Mouse (Mus musculus): ENCODE data around the gene Dap. TPM values are rescaled to one million over a fixed set of nuclear protein-coding genes. Genes with fewer than 3 reads are reported as not detected.

The Dap gene
- 29.0 and 31.9 TPM in 2 replicates for polyA plus RNA-seq (2016; fragmentation: Nextera tagmentation; extraction: Ambion mirVana)

- Histone ChIP-seq H3K9me3 (no peaks in the 10 kb centered on the region), H3K4me1 (peaks cover 24% of the 10 kb centered on the region), H3K4me3 (peak within 1 kb of the TSS; percentile 80), H3K27ac (peak within 1 kb of the TSS; percentile 92), H3K36me3 (replicated peaks) (no peaks in the 10 kb centered on the region), H3K27me3 (ENCODE audit: poor library complexity, severe bottlenecking) (no peaks in the 10 kb centered on the region)
- peak; percentile 96 for DNase-seq (ENCODE audit: extremely low spot score, low spot score)
- WGBS, result under 1% methylated on average over 67 of the region's 67 CpGs
These were observed at the start of gene Dap for GRCm38 (mm10) chr15:31224135-31224761. Dap (plus strand) TSS chr15:31224314.

GRCm38 (mm10) chr15:31176566-31176965, 47.5 kb upstream of the Dap start:
- H3K27me3 ChIP-seq (ENCODE audit: poor library complexity, severe bottlenecking), result no peaks in the 10 kb centered on the region
- H3K36me3 ChIP-seq (replicated peaks), result no peaks in the 10 kb centered on the region
- H3K4me3 ChIP-seq, result no peak overlapping the region
- H3K9me3 ChIP-seq, result no peaks in the 10 kb centered on the region
- no peak for DNase-seq (ENCODE audit: extremely low spot score, low spot score)
- WGBS, result 65% methylated on average over 8 of the region's 8 CpGs
- no peak overlapping the region for H3K27ac ChIP-seq
- no peaks in the 10 kb centered on the region for H3K4me1 ChIP-seq

- Histone ChIP-seq H3K9me3 (no peaks in the 10 kb centered on the region), H3K4me3 (no peak overlapping the region), H3K36me3 (replicated peaks) (no peaks in the 10 kb centered on the region), H3K27me3 (ENCODE audit: poor library complexity, severe bottlenecking) (no peaks in the 10 kb centered on the region), H3K27ac (no peak overlapping the region), H3K4me1 (no peaks in the 10 kb centered on the region)
- no peak for DNase-seq (ENCODE audit: extremely low spot score, low spot score)
- 81% methylated on average over 12 of the region's 12 CpGs for whole genome bisulfite sequencing
These were observed 39.3 kb upstream of the Dap start for GRCm38 (mm10) chr15:31184651-31185443.

- Histone ChIP-seq H3K27ac (no peak overlapping the region), H3K4me1 (no peaks in the 10 kb centered on the region), H3K9me3 (no peaks in the 10 kb centered on the region), H3K36me3 (replicated peaks) (no peaks in the 10 kb centered on the region), H3K27me3 (ENCODE audit: poor library complexity, severe bottlenecking) (no peaks in the 10 kb centered on the region), H3K4me3 (no peak overlapping the region)
- DNase-seq (ENCODE audit: extremely low spot score, low spot score), result no peak
- 89% methylated on average over 5 of the region's 5 CpGs for WGBS
These were observed 38.6 kb upstream of the Dap start for GRCm38 (mm10) chr15:31185506-31185905.

GRCm38 (mm10) chr15:31186371-31186901, 37.7 kb upstream of the Dap start:
- Histone ChIP-seq H3K36me3 (replicated peaks) (no peaks in the 10 kb centered on the region), H3K9me3 (no peaks in the 10 kb centered on the region), H3K4me3 (no peak overlapping the region), H3K27ac (no peak overlapping the region), H3K4me1 (no peaks in the 10 kb centered on the region), H3K27me3 (ENCODE audit: poor library complexity, severe bottlenecking) (no peaks in the 10 kb centered on the region)
- no peak for DNase-seq (ENCODE audit: extremely low spot score, low spot score)
- WGBS, result 87% methylated on average over 6 of the region's 6 CpGs

- Histone ChIP-seq H3K4me3 (no peak overlapping the region), H3K36me3 (replicated peaks) (no peaks in the 10 kb centered on the region)
- WGBS, result 100% methylated on average over 1 of the region's 1 CpGs
These were observed 31.6 kb upstream of the Dap start for GRCm38 (mm10) chr15:31192563-31192962.

GRCm38 (mm10) chr15:31195776-31196175, 28.3 kb upstream of the Dap start:
- DNase-seq (ENCODE audit: extremely low spot score, low spot score), result no peak
- Histone ChIP-seq H3K4me3 (no peak overlapping the region), H3K9me3 (no peaks in the 10 kb centered on the region), H3K36me3 (replicated peaks) (no peaks in the 10 kb centered on the region), H3K4me1 (no peaks in the 10 kb centered on the region), H3K27me3 (ENCODE audit: poor library complexity, severe bottlenecking) (no peaks in the 10 kb centered on the region), H3K27ac (no peak overlapping the region)
- WGBS, result 88% methylated on average over 6 of the region's 6 CpGs

More at GRCm38 (mm10) chr15:31192563-31192962, 31.6 kb upstream of the Dap start:
- Histone ChIP-seq H3K27ac (no peak overlapping the region), H3K27me3 (ENCODE audit: poor library complexity, severe bottlenecking) (no peaks in the 10 kb centered on the region), H3K4me1 (no peaks in the 10 kb centered on the region), H3K9me3 (no peaks in the 10 kb centered on the region)
- no peak for DNase-seq (ENCODE audit: extremely low spot score, low spot score)

- no peaks in the 10 kb centered on the region for H3K36me3 ChIP-seq (replicated peaks)
- no peaks in the 10 kb centered on the region for H3K9me3 ChIP-seq
- no peak for DNase-seq (ENCODE audit: extremely low spot score, low spot score)
- no peak overlapping the region for H3K4me3 ChIP-seq
- no peaks in the 10 kb centered on the region for H3K27me3 ChIP-seq (ENCODE audit: poor library complexity, severe bottlenecking)
- H3K27ac ChIP-seq, result no peak overlapping the region
- WGBS, result 85% methylated on average over 9 of the region's 9 CpGs
- H3K4me1 ChIP-seq, result no peaks in the 10 kb centered on the region
These were observed 16.6 kb upstream of the Dap start for GRCm38 (mm10) chr15:31207346-31208093.

- Histone ChIP-seq H3K4me3 (no peak overlapping the region), H3K27me3 (ENCODE audit: poor library complexity, severe bottlenecking) (no peaks in the 10 kb centered on the region), H3K9me3 (no peaks in the 10 kb centered on the region), H3K36me3 (replicated peaks) (no peaks in the 10 kb centered on the region), H3K4me1 (no peaks in the 10 kb centered on the region), H3K27ac (no peak overlapping the region)
- 90% methylated on average over 7 of the region's 7 CpGs for WGBS
- DNase-seq (ENCODE audit: extremely low spot score, low spot score), result no peak
These were observed 12.2 kb upstream of the Dap start for GRCm38 (mm10) chr15:31211910-31212309.

- Histone ChIP-seq H3K4me1 (no peaks in the 10 kb centered on the region), H3K4me3 (no peak overlapping the region), H3K9me3 (no peaks in the 10 kb centered on the region), H3K36me3 (replicated peaks) (no peaks in the 10 kb centered on the region), H3K27ac (no peak overlapping the region), H3K27me3 (ENCODE audit: poor library complexity, severe bottlenecking) (no peaks in the 10 kb centered on the region)
- WGBS, result 91% methylated on average over 3 of the region's 3 CpGs
- DNase-seq (ENCODE audit: extremely low spot score, low spot score), result no peak
These were observed 10.4 kb upstream of the Dap start for GRCm38 (mm10) chr15:31213619-31214270.

GRCm38 (mm10) chr15:31222216-31222615, 1.9 kb upstream of the Dap start:
- 76% methylated on average over 6 of the region's 6 CpGs for WGBS
- Histone ChIP-seq H3K36me3 (replicated peaks) (no peaks in the 10 kb centered on the region), H3K4me1 (peaks cover 24% of the 10 kb centered on the region), H3K4me3 (no peak overlapping the region), H3K27me3 (ENCODE audit: poor library complexity, severe bottlenecking) (no peaks in the 10 kb centered on the region), H3K9me3 (no peaks in the 10 kb centered on the region), H3K27ac (no peak overlapping the region)
- DNase-seq (ENCODE audit: extremely low spot score, low spot score), result no peak

GRCm38 (mm10) chr15:31223596-31224134, 449 bp upstream of the Dap start:
- Histone ChIP-seq H3K27ac (peak overlapping the region; percentile 92), H3K27me3 (ENCODE audit: poor library complexity, severe bottlenecking) (no peaks in the 10 kb centered on the region), H3K4me3 (peak overlapping the region; percentile 80), H3K9me3 (no peaks in the 10 kb centered on the region), H3K4me1 (peaks cover 24% of the 10 kb centered on the region), H3K36me3 (replicated peaks) (no peaks in the 10 kb centered on the region)
- peak; percentile 20 for DNase-seq (ENCODE audit: extremely low spot score, low spot score)
- 47% methylated on average over 15 of the region's 15 CpGs for WGBS

All from forebrain, embryonic 10.5 days (tissue).